26 mouse cellular contexts compared by ENCODE assay signal in the genomic region with DNA sequence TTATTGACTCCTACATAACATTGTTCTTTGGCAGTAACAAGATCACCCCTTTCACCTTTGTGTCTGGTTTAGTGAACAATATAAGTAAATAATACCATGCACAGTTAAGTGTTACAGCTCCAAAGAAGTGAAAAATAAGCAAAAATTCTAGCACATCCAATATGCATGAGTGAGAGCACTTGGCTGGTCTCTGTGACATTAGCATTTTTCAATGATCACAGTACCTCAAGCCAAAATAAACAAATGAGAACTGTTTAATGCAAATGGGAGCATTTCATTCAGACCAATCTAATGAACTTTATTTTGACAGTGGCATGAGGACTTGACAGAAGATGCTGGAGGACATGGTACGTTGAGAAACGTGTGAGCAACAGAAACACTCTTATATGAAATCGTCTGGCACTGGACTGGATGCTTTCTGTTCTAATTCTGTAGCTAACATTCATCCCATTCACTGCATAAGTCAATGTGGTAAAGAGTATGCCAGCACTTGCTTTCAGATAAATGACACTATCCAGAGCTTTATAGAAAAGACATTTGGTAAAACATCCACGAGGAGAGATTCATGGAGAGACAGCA.
"Had no signal": no experiment of that assay in that cellular context is flagged by ENCODE, and none has a peak within 500 bp of the region (broad histone marks: within the 10 kb centered on the region; RNA-seq: fewer than 3 reads in every experiment).

No protein-coding gene starts in this region.

- DNase-seq: gastrocnemius, postnatal 14 days; gastrocnemius, postnatal 36 days; heart, adult 11 months; heart, adult 2 months; heart, postnatal 10 days; heart, postnatal 4 days; kidney, adult 18-20 months; kidney, adult 8-10 months; kidney, postnatal 25 days; kidney, postnatal 4 days; left cerebral cortex, postnatal 4 days; lung, adult 18-20 months had no signal

- H3K9me3 ChIP-seq: hindbrain, embryonic 10.5 days; hindbrain, embryonic 12.5 days; intestine, embryonic 15.5 days; limb, embryonic 13.5 days; limb, embryonic 15.5 days; liver, embryonic 12.5 days had no signal

- ATAC-seq: hindbrain, embryonic 16.5 days; inflammation-experienced regulatory T-cells, adult 6 months; intestine, embryonic 15.5 days; intestine, postnatal 0 days; liver, embryonic 12.5 days had no signal

- H3K4me2 ChIP-seq: heart, embryonic 12.5 days; hindbrain, embryonic 12.5 days; hindbrain, embryonic 14.5 days; intestine, embryonic 15.5 days; limb, embryonic 13.5 days; limb, embryonic 15.5 days; liver, embryonic 12.5 days had no signal

- H3K27me3 ChIP-seq: heart, embryonic 12.5 days; hindbrain, embryonic 12.5 days; intestine, embryonic 15.5 days; limb, embryonic 13.5 days; limb, embryonic 15.5 days; liver, embryonic 12.5 days had no signal

- H3K36me3 ChIP-seq: heart, embryonic 12.5 days; hindbrain, embryonic 10.5 days; hindbrain, embryonic 12.5 days; intestine, embryonic 15.5 days; limb, embryonic 13.5 days; limb, embryonic 15.5 days; liver, embryonic 12.5 days had no signal

- H3K4me1 ChIP-seq: heart, embryonic 12.5 days; hindbrain, embryonic 10.5 days; hindbrain, embryonic 12.5 days; intestine, embryonic 15.5 days; limb, embryonic 13.5 days; limb, embryonic 15.5 days; liver, embryonic 12.5 days had no signal

- H3K27ac ChIP-seq: heart, adult 2 months; hindbrain, embryonic 10.5 days; hindbrain, embryonic 12.5 days; hindbrain, embryonic 14.5 days; intestine, embryonic 15.5 days; layer of hippocampus, adult 2 months; left cerebral cortex, adult 2 months; limb, embryonic 13.5 days; limb, embryonic 15.5 days; liver, embryonic 12.5 days; liver, embryonic 14.5 days had no signal

- H3K4me3 ChIP-seq: heart, adult 2 months; heart, embryonic 12.5 days; hindbrain, embryonic 10.5 days; hindbrain, embryonic 12.5 days; intestine, embryonic 15.5 days; layer of hippocampus, adult 2 months; left cerebral cortex, adult 2 months; limb, embryonic 13.5 days; limb, embryonic 15.5 days; liver, embryonic 12.5 days had no signal

- H3K9ac ChIP-seq: heart, embryonic 12.5 days; hindbrain, embryonic 12.5 days; hindbrain, embryonic 14.5 days; intestine, embryonic 15.5 days; limb, embryonic 13.5 days; limb, embryonic 15.5 days; liver, embryonic 12.5 days; liver, embryonic 14.5 days had no signal
